Mouse (Mus musculus) C2C12 (cell line): ENCODE measurements at regions not wholly inside any gene's neighbourhood (a gene's known extent, or its start where the extent isn't known, plus 50 kb on each side); places are given as distances from the start of the nearest gene placed in this dataset.

ENCODE experiments used
- CEBPB ChIP-seq: IDR thresholded peaks from one replicate; pipeline ENCODE4 v1.6.1; 2011; ENCODE audit warnings: low read depth, mild to moderate bottlenecking, control low read depth, moderate library complexity
- CTCF ChIP-seq: IDR thresholded peaks from one replicate; pipeline ENCODE4 v1.5.1; 2011; ENCODE audit not compliant: control insufficient read depth, insufficient read depth, insufficient read length
- FOSL1 ChIP-seq: IDR thresholded peaks from one replicate; pipeline ENCODE4 v1.8.0; 2011; ENCODE audit warnings: mild to moderate bottlenecking, low read length; ENCODE audit not compliant: poor library complexity, insufficient read depth, severe bottlenecking
- MAX ChIP-seq: IDR thresholded peaks from one replicate; pipeline ENCODE4 v1.6.1; 2011; ENCODE audit warnings: mild to moderate bottlenecking, control low read depth
- MYOD1 ChIP-seq: IDR thresholded peaks from one replicate; pipeline ENCODE4 v1.6.1; 2011; ENCODE audit warnings: low read depth; ENCODE audit not compliant: control insufficient read depth, insufficient read length
- MYOG ChIP-seq: IDR thresholded peaks from one replicate; pipeline ENCODE4 v1.6.1; 2011; ENCODE audit not compliant: control insufficient read depth, insufficient read length; ENCODE audit errors: extremely low read depth
- USF1 ChIP-seq: IDR thresholded peaks from one replicate; pipeline ENCODE4 v1.6.1; 2011; ENCODE audit warnings: low read depth, mild to moderate bottlenecking, control low read depth, moderate library complexity

GRCm38 (mm10) chr2:84537957-84538356 is 61.4 kb upstream of the Tfpi start:
- TF ChIP-seq CTCF (no peak), USF1 (no peak), MAX (no peak), MYOD1 (no peak), CEBPB (no peak), MYOG (no peak), FOSL1 (no peak)
